Mouse (Mus musculus) cerebellum, adult 2 months (tissue): ENCODE data around the gene Asap2.

Experiments
- CTCF ChIP-seq: fragments of 200-500 bp; IDR thresholded peaks from 2 replicates; pipeline ENCODE4 v1.5.1; 2011; ENCODE audit warnings: low read depth, mild to moderate bottlenecking, control low read depth, low read length, moderate library complexity, borderline replicate concordance; ENCODE audit not compliant: insufficient read depth
- POLR2A ChIP-seq: fragments of 200-500 bp; IDR thresholded peaks from 2 replicates; pipeline ENCODE4 v1.6.1; 2011; ENCODE audit warnings: low read length, control low read depth, borderline replicate concordance; ENCODE audit not compliant: insufficient read depth

DNA sequence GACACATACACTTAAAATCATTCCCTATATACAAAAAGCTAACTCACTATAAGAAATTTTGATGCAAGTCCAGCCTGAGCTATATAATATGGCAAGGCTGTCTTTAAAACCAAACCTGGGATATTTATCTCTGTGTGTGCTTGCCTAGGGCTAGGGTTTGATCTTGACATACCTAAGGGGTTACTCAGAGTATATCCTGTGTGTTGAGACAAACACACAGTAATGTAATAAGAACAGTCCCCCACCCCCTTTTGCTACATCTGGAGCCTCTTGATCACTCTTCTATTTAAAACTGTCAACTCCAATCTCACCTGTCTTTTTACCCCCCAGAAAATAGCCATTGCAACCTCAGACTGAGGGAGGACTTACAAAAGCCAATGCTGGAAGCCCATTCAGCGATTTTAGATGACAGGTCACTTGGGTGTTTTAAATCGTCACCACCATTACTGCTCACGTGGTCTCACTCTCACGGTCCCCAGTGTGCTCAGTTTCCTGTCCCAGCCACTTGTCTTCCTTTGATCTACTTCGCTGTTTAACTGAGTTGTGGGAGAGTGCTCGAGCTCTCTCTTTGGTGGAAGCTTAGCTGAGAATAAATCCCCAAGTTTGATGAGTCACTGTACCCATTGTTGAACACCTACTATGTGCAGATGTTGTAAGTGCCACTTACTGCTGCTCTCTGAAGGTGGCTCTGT, 176.8 kb downstream of the Asap2 start:
- TF ChIP-seq CTCF (no peak), POLR2A (no peak)
